Mouse (Mus musculus) liver (tissue): Measurements from ENCODE around the gene Madcam1.

Experiments used
- DNase-seq: peaks from one replicate; pipeline ENCODE4 v3.0.0-alpha.2; 2020; ENCODE audit warnings: mixed read lengths

Madcam1 gene

DNA sequence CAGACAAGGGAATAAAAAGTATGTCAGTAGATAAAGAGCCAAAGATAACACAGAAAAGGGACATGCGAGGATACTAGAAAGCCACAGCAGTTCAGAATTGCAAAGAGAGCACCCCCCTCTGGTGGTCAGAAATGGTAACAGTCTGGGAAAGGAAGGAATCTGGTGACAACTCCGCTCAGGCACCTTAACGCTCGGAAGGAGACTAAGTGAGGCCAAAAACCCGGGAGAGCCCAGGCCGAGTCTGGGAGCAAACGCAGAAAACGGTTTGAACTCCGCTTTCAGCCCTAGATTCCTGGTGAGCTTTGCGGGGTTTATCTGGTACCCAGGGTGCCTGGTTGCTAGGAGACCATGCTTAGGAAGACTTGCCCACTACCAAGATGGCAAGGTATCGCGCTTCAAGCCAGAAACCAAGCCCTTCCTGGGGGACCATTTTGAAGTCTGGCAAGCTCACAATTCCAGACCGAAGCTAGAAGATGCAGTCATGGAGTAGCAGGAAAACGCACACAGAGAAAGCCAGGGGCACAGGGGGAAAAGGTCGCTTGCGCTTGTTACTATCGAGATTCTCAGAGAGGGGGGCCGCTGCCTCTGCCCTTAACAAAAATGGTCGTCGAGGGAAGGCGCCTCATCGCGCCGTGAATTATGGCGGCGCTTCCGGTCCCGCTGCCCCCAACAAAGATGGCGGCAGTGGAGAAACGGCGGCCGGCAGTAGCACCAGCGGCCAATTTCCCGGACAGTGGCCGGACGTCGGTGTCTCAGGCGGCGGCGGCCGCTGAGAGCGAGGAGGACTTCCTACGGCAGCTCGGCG is 4.6 kb downstream of the Madcam1 start, which contains the start of gene Tpgs1:
TSS of gene Tpgs1 (plus strand) at position 599 of the 805 bp plus-strand sequence.
- DNase-seq: peak; percentile 85

DNA sequence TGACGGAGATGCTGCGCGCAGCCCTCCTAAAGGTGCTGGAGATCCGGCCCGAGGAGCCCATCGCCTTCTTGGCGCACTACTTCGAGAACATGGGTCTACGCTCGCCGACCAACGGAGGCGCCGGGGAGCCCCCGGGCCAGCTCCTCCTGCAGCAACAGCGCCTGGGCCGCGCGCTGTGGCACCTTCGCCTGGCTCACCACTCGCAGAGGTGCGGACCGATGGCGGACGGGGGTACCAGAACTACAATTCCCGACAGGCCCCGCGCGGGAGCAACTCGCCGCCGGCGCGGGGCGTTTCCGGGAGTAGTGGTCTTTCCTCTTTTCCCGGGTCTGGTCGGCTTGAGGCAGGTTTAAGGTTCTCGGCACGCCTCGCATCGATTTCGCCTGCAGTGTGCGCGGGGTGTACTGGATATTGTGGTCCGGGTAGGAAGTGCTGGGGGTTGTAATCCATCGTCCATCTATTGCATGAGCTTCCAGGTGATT is 5.3 kb downstream of the Madcam1 start:
- DNase-seq: peak; percentile 77

DNA sequence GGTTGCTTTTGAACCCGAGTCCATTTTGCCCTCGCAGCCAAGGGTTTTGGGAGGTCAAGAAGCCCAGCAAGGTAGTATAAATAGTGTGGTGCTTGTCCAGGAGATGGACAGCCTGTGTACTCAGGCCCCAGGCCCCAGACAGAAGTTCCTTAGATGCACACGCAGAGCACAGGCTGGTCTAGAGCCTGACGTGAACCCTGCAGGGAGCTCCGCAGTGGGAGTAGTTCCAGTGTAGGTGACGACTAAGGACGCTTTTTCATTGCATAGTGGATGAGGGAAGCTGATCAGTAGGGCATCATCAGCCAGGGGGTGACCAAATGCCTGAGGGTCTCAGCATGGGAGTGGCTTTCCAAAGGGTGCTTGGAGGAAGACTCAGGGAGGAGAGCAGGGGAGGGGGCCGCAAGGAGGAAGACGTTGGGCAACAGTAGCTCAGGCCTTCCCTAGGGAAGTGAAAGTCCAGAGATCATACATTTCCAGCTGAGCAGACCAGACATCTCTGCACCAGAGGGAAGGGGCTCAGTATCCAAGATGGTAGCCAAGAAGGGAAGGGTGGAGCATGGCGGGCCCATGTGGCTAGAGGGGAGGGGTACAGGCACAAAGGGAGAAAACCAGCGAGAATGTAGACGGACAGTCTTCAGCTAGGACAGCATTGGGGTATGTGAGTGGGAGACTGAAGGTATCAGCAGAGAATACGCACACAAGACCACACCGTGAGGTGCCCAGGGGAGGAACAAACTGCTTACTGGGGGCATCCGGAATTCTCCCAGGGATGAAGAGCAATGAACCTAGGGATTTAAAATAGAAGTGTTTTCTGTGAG is 5.9 kb downstream of the Madcam1 start:
- DNase-seq: no peak

DNA sequence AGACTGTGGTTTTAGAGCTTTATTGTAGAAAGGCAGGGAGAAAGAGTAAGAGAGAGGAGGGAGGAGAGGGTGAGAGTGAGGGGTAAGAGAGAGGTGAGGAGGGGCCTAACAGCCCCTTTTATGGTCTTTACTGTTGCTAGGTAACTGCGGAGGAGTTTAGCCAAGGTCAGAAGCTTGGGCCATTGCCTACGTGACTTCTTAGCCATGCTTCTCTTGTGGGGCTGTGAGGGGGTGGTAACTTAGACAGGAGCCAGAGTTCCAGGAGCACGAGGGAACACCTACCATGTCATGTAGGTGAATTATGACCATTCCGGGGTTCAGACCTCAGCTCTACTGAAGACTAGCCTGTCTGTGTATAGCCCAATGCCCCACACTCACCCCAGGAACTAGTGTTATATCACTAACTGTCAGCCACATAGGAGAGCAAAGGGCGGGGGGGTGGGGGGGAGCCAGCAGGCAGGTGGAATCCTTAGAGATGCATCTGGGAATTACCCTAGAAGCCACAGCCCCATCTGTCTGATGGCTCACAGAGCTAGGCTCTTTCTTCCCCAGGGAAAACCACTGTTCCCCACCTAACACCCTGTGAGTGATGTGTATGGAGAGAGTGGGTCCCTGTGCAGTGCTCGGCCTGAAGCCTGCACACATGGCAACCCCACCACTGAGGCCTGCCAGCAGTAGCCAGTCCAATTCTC is 7.2 kb downstream of the Madcam1 start:
- DNase-seq: no peak

DNA sequence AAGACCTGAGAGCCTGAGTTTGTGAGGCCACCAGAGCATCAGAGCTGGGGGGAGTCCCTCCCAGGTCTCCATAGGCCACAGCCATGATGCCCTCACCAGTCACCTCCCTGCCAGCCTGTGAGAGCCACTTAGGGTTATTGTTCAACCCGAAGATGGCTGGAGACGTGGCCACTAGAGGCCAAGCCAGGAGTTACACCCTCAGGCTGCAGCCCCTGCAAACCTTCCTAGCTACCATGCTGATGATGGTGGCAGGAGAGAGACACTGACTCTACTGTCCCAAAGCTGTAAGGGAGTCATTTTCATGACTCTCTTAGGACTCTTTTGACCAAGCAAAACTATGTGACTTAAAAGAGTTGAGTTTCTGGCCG is 7.7 kb downstream of the Madcam1 start:
- no peak for DNase-seq

DNA sequence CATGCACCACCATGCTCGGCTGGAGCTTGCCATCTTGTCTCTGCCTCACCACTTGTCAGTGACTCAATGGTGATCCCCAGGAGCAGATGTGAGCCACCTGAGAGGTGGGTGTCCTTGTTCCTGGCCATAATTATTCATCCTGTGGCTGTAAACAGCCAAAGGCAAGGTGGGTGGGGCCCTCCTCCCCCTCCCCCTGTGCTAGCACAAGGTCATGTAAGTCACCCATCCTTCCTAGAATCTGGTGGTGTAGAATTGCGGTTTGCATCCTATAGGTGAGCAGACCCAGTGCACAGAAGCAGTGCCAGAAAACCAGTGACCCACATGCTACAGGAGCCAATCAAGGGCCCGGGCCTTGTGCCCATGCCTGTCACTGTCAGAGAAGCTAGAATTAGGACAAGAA is 8.7 kb downstream of the Madcam1 start:
- DNase-seq: no peak

DNA sequence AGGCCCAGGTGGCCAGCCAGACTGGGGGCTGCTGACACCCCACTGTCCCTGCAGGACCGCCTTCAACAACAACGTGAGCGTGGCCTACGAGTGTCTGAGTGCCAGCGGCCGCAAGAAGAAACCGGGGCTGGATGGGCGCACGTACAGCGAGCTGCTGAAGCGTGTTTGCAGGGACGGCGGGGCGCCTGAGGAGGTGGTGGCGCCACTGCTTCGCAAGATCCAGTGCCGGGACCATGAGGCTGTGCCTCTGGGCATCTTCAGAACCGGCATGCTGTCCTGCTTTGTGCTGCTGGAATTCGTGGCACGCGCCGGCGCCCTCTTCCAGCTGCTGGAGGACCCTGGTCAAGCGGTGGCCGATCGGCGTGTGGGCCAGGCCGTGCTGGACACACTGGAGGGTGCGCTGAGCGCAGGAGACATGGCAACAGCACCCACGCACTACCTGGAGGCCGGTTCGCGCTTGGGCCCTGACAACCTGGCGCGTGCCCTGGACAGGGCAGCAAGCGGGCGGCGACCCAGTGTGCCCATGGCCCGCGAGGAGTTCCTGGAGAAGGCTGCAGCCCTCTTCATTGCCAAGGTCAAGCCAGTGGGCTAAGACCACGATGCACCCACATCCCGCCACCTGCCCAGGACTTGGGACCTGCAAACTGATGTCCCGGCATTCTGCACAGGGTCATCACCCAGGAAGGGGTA is 11.1 kb downstream of the Madcam1 start:
- no peak for DNase-seq

DNA sequence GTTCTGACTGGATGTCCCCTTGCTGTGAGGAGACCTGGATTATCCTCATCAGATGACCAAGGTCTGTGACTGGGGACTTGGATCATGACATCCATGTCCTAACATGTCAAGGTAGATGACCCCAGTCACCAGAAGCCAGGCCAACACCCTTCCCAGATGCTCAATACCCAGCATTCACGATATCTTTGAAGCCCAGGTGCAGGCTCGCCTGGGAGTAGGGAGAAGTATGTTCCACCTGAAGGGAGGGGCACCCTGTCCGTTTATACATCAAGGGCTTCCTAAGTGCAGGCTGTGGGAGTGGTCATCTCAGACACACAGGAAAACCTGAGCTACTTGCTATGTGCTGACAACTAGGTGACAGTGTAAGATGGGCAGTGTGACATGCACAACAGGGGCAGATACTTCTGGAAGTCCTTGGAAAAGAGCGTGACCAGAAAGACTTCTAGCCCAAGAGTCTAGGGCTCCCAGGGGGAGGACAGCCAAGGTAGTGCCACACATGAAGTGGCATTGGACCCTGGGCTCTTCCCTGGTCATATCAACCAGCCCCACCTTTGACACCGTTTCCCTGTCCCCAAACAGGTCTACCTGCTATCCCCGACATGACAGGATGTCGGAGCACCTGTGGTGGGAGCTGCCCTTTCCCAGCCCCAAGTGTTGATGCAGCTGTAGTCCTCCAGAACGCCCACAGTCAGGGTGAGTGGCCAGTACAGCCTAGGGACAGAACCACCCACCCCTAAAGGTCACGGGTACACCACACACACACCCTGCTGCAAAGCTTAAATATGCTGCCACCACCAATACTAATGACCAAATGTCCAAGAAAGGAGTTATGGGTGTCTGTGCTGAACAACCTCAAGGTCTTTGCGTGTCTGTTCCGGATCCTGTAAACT is 16.5 kb downstream of the Madcam1 start:
- DNase-seq: no peak

DNA sequence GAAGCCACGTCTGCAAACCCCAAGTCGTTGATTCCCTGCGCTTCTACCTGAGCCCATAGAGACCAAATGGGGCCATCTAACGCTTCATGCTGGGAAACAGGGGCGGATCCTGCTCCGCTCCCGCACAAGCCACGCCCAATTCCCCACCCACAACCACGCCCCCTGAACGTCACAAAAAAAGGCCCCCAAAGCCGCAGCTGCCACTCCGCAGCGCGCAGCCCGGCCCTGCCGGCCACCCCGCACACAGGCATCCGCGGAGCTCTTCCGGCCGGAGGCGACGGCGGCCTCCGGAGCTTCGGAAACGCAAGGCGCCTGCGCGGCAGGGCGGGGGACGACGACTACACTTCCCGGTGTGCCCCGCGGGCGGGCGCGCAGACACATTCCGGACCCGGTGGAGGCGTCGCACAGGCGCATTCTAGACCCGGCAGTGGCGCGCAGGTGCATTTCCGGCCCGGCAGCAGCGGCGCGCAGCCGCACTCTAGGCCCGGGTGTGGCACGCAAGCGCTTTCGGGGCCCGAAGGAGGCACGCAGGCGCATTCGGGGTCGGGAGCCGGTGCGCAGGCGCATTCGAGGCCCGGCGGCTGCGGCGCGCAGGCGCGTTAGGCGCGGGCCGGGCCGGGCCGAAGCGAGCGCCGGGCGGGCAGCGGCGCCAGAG is 17.4 kb downstream of the Madcam1 start, which contains the start of gene Cdc34:
TSS of gene Cdc34 (plus strand) at position 605 of the 655 bp plus-strand sequence.
- peak; percentile 98 for DNase-seq

DNA sequence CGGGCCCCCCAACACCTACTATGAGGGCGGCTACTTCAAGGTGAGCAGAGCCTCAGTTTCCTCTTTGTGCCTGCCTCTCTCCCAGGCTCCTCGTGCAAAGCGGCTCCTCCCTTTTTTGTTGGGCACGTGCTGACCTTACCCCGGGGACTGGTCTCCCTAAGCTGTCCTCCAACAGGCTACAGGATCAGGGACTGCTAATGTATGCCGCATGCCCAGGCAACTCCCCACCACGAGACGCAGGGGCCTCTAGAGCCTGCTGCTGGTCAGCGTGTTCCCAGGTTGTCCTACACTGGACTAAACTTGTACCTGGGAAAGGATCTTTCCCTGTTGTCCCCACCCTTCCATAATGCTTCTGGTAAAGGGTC is 18.2 kb downstream of the Madcam1 start:
- DNase-seq: no peak

DNA sequence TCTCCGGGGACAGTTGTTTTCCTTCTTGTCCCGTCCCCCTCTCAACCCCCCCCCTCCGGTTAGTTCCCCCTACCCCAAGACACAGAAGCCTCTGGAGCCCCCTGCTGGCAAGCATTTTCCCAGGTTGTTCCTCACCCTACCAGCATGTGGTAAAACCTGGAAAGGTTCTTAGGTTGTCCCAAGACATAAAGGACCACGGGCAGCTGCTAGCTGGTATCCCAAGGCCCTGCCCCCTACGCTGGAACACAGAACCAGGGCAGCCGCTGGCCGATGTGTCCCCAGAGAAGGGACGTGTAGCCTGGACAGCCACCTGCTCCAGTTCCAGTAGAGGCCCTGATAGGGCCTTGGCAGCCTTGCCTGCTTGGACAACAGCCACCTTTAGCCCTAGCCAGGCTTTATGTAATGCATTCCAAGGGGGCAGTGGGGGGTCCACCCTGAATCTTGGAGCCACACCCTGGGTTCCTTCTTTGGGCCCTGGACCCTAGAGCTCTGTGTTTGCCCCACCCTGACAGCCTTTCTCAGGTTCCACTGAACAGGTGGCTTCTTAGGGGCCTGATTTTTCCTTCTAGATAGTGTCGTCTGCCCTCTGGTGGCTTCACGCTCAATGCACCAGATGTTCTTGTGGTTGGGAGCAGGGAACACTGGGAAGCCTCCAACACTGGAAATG is 18.7 kb downstream of the Madcam1 start:
- DNase-seq: peak; percentile 77

DNA sequence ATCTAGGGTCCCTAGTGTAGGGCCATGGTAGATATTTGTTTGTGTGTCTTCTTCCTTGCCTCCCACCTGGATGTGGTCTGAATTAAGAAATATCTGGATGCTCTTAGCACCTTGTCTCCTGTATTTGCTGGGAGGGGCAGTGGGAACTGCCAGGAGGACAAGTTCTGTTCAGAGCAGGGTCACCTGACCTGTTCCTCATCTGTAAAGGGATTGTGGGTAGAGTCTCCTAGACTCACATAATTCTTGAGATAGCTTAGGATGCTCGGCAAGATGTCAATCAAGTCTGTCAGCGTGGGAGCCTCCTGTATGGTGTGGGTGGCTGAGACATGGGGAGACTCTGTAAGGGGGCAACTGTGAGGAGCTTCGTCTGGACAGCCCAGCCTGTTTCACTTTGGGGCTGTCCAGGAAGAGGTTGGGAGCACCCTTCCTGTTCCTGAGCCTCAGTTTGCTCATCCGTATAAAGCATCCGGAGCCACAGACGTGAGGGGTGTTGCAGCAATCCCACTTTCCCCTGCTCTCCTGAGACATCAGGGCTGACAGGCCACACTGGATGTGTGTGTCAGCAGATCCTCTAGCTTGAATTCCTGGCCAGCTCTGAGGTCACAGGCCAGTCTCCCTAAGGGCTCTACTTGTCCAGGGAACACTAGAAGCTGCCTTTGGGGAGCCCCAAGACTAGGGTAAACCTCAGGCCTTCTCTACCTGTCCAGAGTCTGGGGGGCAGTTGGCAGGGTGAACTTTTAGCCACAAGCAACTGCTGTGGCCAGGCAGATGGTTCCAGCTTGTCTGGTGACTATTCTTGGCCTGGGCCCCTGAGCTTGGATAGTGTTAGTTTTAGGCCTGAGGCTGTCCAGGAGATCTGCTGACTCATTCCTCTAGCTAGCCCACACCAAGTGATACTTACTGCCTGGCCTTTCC is 19.6 kb downstream of the Madcam1 start:
- DNase-seq: peak; percentile 41

DNA sequence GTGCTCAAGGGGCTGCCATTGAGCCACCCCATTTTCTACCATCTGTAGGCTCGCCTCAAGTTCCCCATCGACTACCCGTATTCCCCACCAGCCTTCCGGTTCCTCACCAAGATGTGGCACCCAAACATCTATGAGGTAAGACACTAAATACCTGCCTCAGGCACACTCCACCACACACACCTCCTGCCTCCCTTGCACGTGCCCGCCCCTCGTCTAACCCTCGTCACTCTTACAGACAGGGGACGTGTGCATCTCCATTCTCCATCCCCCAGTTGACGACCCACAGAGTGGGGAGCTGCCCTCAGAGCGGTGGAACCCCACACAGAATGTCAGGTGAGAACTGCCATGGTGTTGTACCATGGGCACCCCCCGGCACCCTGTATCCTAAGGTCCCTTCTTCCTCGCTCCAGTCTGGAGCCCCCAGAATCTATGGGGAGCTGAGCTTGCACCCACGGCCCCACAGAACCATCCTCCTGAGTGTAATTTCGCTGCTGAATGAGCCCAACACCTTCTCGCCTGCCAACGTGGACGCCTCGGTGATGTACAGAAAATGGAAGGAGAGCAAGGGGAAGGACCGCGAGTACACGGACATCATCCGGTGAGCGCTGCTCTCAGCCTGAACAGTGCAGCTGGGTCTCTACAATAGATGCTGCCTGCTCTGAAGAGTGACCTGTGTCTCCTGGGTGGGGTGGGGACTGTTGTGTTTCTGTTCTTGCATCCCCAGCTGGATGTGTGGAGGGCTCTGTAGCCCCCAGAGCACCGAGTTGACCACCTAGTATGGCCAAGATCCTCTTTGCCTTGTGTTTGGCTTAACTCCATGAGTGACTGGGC is 20.6 kb downstream of the Madcam1 start:
- no peak for DNase-seq

DNA sequence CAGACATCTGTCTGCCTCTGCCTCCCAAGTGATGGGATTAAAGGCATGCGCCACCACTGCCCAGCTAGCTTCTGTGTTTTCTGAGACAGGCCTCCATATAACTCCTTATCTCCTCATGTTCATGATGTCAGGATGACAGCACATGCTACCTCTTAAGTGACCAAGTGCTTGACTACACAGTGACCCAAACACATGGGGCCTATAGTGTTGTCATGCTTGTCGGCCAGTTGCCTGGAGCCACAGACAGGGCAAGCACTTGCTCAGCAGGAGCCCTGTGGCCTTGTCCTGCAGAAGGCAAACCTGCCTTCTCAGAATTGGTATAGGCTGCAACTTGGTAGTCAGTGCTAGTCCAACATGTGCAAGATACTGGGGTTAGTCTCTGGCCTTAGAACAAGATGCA is 21.9 kb downstream of the Madcam1 start:
- DNase-seq: no peak

DNA sequence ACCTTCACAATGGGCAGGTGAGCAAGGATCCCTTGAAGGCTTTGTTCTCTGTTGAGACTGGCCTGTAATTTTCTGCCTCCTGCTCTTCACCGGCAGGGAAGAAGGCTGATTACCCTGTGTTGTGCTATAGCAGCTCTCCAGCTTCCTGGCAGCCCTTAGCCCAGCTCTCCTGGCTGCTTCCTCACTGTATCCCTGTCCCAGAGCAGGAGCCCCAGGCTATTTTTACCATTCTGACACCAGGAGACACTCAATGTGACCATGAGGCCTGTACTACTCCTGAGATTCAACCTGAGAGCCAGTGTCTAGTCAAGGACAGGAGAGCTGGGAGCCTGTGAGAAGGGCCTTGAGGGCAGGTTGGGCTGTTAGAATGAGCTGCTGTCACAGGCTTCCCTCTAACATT is 22.3 kb downstream of the Madcam1 start:
- no peak for DNase-seq

DNA sequence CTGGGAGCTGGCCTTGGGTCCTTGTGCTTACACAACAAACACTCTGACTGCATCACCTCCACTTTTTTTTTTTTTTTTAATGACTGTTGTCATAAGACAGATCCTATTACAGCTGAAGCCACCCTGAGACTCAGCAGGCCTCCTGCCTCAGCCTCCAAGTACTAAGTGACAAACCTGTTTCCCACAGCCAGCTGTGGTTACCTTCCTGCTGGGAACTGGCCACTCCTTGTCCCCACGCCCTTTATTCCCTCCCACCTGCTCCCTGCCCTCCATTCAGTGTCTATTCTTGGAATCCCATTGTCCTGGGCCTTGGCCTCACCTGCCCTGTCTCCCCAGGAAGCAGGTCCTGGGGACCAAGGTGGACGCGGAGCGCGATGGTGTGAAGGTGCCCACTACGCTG is 23.2 kb downstream of the Madcam1 start:
- no peak for DNase-seq

DNA sequence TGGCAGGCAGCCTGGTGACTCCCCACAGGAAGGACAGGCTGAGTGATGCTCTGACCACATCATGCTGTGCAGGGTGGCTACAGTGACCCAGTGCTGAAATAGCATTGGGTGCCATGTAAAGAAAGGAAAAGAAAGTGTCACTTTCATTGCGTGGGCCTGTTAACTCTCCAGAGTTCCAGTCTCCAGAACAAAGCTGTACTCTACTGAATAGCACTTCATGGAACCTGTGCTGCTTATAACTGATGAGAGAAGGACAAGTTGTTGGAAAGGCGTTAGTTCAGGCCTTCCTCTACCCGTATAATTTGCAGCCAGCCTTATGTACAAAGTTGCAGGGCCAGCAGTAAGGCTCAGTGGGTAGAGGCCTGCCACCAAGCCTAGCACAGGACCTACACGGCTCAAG is 24.4 kb downstream of the Madcam1 start, which contains the start of gene Gzmm:
TSS of gene Gzmm (plus strand) at position 301 of the 400 bp plus-strand sequence.
- no peak for DNase-seq

DNA sequence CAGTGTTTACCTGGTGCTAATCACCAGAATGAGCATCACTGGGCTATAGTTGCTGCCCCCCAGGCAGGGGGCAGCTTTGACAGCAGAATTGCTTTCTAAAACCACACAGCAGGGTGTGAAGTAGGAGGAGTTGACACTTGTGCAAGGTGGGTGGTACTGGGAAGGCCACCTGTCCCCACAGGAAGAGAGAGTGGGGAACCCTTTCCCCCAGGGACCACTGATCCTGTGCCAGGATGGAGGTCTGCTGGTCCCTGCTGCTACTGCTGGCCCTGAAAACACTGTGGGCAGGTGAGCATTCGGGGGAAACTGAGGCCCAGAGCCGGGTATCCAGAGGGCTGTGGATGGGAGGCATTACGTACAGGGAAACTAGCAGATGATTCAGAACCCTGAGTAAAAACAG is 24.8 kb downstream of the Madcam1 start:
- no peak for DNase-seq
